Mouse (Mus musculus) ES-CJ7 (cell line): Measurements from ENCODE around the gene Uspl1.

ENCODE experiments used
- DNase-seq: peaks from one replicate; pipeline ENCODE4 v3.0.0; 2011; ENCODE audit warnings: low read depth, low spot score

Gene Uspl1

DNA sequence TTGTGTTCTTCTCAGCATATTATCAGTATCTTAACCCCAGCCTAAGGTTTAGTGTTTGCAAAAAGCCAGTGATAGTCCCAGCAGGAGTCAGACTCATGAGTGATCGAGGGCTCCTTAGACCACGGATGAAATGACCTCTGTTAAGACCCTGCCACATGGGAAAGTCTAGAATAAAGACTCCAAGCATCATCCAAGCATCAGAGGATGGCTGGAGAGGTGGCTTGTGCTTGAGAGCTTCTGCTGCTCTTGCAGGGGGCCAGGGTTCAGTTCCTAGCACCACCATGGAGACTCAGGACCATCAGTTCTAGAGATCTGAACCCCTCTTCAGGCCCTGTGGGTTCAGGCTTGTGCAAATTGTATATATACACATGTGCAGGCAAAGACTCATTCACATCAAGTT lies 16.1 kb upstream of the Uspl1 start:
- DNase-seq: no peak

DNA sequence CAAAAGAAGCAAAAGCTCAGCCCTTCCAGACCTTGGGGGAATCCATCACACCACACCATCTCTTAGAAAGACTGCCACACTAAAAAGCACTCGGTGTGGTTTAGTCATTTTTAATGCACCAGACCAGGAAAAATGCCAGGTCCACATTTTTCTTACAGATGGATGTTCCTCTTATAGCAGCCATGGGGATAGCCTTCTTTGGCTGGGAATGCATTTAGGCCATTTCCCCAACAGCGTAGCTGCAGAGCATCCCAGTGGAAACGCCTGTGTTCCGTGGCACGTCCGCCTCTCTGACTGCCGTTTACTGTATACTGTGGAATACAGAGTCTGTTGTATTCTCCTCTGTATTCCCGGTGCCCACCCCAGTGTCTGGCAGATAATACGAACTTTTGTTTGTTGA lies 15.3 kb upstream of the Uspl1 start:
- DNase-seq: no peak

DNA sequence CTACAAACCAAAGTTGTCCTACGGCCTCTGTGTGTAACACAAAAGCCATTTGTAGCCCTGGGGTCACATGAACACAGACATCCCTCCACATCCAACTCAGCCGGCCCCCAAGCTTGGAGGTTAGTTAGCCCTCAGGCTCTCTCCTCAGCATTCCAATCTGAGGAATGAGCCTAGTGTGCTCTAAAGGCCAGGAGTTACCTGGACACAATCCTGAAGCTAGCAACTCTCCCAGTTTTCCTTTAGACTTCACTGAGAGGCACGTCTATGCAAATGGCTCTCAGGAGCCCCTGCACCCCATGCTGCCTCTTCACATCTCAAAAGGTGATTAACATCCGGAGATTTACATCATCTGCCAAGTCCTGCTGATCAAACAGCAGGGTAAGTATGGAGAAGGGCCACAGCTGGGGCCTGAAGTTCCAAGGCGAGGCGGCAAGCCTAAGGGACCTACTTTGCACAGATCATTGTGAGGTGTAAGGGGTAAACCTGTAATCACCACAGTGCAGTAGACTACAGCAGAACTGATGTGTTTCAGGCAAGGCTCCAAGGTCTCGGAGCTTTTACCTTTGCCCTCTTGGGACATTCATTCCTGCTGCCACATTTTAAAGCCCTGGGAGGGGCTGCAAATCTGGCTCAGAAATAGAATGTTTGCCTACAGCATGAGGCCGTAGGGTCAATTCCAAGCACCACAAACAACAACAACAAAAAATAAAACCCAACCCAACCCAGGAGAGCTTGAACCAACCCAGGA lies 13.1 kb upstream of the Uspl1 start:
- DNase-seq: peak; percentile 59

DNA sequence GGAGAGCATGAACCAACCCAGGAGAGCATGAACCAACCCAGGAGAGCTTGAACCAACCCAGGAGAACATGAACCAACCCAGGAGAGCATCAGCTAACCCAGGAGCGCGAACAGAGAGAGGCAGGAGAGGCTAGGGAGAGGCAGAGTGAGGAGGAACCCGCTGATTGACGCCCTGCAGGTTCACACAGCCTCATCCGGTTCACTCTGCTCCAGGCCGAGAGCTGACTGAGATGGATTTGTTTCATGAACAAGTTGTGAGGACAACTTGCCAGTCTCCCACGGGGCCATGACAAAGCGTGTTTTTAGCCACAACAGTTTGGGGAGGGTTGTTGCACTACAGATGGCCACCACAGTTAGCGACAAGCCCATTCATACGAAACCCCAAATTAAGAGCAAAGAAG lies 11.9 kb upstream of the Uspl1 start:
- DNase-seq: no peak

DNA sequence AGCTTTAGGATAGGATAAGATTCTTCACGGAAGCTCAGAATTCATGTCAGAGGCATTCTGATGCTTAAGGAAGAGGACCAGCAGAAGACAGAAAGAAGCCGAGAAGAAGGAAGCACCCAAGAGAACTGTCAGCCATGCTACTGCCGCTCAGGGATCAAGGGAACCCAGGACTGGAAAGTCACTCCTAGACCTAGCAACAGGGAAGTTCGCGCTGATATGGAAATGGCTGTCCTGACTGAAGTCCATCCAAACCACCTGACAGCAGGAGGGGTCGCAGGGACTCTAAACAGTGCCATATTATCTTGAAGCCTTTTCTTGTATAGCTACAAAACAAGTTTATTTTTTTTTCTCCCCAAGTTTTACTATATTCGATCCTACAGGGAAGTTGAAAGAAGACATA lies 9.6 kb upstream of the Uspl1 start:
- no peak for DNase-seq

DNA sequence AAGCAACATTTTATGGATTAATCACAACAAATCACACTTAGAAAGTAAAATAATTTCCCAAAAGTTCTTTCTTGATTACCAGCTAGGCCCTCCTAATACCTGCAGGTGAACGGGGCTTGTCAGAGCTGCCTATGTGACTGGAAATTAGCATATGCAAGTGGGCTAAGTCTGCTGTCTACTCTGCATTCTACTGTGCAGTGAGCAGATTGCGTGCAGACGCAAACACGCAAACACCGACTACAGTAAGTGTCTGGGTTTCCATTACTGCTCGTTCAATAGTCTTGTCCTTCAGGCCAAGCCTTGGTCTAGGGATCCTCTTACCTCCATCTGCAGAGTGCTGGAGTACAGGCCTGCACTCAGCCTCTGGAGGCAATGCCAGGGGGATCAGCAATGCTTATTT lies 8.4 kb upstream of the Uspl1 start:
- DNase-seq: no peak

DNA sequence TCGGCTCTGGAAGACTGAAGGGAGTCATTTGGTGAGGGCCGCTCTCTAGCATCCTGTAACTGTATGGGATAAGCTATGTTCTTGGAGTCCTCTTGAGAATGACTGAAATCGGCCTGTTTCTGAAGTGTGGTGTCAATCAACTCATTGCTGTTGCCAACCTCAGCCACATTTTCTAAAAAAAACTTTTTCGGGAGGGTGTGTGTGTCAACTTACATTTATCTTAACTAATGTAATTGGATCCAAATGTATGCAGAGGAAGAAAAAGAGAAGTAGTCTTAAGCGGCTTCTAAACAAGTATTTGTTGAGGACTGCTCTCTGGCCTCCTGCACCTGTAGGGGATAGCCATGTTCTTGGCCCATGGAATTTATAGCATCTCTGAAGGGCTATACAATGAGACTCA lies 6.1 kb upstream of the Uspl1 start:
- no peak for DNase-seq

DNA sequence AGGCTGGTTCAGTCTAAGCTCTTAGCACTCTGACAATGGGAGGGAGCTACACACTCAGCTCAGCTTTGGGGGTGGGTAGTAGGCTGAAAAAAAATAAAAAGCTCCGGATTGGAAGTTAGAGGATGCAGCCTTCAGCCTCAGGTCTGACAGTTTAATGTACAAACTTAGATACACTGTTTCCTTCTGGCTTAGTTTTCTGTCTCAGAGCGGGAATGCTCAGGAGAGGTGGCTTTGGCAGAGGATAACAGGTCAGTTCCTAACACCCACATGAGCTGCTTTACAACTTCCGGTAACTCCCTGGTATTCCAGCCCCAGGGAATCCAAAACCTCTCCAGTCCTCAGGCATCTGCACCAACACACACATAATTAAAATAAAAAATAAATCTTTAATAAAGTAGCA lies 4.3 kb upstream of the Uspl1 start:
- DNase-seq: no peak

DNA sequence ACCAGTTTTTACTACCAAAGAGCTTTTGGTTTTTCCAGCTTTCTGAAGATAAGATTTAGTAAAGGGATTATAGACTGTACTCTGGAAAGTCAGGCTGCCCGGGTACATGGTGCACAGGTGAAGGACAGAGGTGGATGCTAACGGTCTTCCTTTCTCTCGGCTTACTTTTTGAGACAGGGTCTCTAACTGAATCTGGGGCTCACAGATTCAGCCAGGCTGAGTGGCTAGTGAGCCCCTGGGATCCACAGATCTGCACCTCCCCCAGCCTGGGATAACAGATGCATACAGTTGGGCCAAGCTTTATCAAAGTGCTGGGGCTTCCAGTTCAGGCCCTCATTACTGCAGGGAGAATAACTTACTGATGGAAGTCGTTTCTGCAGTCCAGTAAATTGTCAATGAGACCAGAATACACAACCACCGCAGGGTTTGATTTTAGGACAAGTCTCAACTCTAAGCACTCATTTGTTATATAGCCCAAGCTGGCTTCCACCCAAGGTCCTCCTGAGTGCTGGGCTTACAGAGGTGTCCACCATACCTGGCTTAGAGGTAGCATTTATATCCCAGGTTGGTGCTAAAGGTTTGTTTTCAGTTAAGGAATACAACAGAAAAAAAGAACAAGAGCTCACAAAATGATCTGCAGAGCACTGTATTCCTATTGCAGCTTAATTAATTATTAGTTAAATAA lies 1.8 kb upstream of the Uspl1 start:
- DNase-seq: no peak

DNA sequence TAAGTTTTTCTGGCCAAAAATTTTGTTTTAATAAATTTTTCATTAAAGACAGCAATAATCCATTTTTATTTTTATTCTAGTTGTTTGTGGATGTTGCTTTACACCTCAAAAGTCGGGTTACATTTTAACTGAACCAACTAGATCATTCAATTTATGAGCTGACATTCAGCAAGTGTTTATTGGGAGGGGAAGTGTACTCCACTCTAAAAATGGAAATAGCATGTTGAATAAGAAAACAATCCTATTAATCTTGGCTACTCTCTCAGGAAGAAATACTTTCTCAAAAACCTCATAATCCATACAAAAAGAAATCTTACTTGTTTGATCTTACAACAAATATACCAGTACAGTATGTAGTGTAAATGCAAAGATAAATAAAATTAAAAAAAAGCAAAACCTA lies 1.0 kb upstream of the Uspl1 start:
- no peak for DNase-seq

DNA sequence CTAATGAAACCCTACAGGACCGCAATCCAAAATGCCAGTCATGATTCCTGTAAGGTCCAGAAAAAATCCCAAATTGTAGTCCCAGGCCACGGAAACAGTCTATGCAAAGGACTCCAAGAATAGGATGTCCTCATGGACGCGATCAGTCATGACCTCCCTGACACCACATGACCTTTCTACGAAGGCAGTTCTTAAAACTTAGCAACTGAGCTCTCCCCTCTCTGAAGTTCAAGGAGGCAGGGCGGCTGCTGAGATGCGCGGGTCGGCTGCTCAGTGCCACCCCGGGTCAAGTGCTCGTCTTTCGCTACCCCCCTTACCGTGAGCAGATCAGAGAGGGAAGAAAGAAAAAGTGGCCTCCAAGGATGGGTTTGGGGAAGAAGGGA lies 438 bp upstream of the Uspl1 start:
- peak; percentile 81 for DNase-seq

DNA sequence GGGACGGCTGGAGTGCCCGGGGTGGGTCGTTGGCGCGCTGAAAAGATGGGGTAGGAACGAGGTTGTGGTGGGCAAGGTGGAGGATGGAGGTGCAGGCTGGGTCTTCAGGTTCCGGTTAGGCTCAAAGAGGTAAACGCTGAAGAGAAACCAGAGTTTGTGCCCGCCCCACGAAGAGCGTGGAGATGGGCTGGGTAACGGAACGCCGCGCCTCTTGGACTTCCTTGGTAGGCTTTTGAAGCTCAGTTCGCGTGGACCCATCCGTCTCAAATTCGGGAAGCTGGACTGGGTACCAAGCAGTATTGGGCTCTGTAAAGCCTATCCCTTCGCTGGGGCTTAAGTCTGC lies 665 bp downstream of the Uspl1 start:
- no peak for DNase-seq

DNA sequence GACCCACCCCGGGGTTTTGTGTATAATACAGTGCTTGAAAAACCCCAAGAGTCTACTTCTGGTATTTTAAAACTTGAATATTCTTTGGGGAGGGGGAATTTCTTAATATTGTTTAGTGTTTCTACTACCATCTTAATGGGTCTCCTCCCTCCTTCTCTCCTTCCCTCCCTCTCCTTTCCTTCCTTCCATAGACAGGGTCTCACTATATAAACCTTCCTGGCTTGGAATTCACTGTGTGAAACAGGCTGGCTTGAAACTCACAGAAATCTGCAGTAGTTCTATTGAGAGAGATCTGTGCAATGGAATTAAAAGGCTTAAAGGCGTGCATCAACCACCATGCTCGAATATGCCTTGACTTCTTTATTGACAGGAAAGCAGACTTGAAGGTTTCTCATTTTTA lies 1.7 kb downstream of the Uspl1 start:
- DNase-seq: no peak

DNA sequence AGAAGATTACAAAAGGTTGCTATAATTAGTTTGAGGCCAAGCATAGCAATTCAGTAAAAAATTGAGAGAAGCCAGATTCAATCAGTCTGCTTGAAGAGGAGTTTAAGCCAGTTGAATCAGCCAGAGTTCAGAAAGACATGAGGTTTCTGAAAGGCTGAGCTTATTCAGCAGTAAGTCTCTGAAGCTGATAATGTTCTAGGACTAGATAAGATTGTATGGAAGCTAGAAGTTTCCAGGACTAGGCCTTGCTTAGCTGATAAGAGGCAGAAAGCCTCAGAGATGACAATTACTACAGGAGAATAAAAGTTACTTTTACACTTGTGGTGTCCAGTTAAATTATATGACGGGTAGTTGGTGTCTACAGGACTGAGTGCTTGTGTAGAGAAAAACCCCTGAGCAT lies 6.0 kb downstream of the Uspl1 start:
- no peak for DNase-seq

DNA sequence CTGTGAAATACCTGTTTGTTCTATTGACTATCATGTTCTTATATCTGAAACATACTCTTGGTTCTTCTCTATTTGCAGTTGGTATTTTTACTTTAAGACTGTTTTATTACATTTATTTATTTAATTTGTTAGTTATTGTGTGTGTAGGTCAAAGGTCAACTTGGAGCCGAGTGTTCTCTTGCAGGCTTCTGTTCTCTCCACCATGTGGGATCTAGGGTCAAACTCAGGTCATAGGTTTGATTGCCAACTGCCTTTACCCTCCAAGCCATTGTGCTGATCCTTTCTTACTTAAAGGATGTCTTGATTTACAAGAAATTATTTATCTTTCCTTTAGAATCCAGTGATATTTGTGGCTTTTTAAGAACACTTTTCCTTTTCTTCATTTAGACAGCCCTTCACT lies 12.5 kb downstream of the Uspl1 start:
- DNase-seq: no peak

DNA sequence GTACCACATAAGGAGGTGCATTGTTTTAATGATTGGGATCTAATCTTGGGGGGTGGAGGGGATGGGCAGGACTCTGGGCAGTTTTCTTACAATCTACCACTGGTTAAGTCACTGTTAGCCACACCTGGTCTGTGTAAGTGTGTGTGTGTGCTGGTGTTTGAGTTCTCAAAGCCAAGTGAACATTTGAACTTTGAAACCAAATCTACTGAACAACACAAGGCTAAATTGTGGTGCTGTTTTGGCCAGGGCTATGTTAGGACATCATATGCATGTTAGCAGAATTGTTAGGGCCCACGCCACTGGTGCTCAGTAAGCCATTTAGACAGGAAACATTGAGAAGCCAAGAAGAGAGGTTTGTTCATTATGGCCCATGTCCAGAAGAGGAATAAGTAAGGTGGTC lies 14.6 kb downstream of the Uspl1 start:
- no peak for DNase-seq

DNA sequence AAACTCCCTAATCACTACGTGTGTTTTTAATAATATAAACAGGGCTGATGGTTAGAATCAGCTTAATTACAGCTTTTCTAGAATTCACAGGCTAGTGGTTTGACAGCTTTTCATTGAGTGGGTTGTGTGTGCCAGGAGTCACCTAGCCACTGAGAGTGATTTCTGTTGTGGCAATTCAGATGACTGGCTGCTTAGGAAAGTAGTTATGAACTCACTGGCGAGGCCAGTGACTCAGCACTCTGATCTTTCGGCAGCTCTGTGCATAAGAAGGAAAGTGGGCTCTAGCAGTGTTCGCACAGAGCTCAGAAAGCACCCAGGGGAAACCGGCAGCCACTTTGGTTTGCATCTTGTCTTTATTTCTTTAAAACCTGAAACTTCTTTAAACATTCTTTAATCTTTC lies 18.8 kb downstream of the Uspl1 start:
- DNase-seq: no peak

DNA sequence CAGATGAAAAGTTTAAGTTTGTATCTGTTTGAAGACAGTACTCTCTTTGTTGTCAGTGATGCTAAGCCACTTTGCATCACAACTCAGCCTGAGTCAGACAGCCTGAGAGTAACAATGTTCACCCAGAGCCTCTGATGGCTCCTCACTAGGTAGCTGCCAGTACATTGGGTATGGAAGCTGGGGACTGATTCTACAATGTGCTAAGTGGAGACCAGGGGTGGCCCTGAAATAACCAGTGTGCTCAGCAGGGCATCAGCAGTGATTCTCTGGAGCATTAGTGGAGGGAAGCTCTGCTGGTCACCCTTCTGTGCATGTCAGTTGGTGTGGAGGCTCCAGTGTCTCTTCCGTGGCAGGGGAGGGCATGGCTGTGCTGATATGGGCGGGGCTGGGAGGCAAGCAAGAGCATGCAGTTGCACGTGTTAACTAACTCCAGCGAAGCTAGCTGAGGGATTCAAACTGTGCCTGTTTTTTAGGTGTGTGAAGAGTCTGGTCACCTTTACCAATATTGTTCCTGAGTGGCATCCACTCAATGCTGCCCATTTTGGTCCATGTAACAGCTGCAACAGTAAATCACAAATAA lies 19.7 kb downstream of the Uspl1 start:
- DNase-seq: peak; percentile 51

DNA sequence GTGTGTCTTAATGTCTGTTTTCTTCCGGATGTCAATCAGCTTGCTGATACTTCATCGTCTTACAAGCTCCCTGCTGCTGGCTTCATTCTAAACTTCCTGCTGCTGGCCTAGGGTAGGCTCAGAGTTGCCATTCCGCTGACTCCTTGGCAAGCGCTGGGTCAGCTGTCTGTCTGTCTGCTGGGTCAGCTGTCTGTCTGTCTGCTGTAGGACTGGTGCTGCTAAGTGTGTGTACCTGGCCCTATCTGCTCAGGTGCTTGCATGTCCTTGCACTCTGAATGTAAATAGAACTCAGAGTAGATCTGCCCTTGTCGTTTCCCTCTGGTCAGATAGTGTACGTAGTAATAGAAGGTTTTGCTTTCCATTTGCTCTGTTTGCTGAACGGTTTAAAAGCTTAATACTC lies 20.7 kb downstream of the Uspl1 start:
- no peak for DNase-seq

DNA sequence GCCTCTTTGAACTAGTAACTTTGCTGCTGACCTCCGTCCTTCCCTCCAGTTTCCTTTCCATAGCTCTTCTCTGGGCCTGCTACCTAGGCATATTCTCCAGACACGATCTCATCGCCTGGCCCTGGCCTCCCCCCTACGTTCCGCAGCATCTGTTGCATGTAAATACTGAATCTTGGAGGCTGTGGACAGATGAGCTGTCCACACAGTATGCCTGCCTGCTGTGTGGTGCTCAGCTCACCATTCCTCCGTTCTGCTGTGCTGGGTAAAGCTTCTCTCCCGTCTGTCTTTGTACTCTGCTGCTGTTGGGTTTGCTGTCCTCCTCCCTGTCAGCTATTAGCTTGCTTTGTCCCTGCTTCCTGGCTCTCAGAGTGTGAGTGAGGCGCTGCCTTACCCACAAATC lies 21.1 kb downstream of the Uspl1 start:
- no peak for DNase-seq

DNA sequence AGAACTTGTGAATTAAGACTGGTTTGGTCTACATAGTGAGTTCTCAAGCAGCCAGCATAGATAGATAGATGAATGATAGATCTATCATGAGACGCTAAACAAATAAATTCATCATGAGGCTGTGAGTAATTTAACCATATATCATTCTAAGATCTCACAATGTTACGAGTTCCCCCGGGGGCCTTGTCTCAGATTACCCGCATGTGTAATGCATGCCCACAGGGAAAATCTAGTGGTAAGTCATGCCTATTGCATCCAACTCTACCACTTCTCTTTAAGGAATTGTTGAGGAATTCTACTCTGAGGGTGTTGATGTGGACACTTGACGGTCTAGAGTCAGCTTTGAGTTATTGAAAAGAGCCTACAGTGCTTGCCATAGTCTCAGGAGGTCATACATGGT lies 22.1 kb downstream of the Uspl1 start:
- DNase-seq: no peak

DNA sequence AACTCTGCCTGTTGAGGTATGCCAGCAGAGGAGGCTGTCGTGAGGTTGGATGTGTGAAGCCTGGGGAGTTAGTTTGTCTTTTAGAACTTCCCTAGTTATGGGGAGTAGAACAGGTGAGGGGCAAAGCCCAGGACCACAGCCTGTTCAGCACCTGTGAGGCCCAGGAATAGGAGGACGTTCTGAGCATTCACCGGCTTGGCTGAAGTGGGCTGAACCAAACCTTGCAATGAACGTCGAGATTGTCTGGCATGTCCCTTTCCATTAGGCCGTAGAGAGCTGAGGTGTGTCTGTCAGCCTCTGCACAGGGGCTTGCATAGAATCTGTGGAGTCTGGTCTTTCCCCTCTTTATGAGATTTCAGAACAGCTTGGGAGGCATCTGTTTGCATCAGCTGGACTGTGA lies 23.5 kb downstream of the Uspl1 start:
- DNase-seq: no peak

DNA sequence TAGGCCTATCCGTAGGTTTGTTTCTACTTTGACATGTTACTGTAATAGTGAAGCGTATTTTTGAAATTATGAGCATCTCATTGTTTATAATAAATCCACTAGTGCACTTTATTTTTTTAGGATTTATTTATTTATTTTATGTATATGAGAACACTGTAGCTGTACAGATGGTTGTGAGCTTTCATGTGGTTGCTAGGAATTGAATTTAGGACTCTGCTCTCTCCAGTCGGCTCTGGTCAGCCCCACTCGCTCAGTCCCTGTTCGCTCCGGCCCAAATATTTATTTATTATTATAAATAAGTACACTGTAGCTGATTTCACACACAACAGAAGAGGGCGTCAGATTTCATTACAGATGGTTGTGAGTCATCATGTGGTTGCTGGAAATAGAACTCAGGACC lies 24.6 kb downstream of the Uspl1 start:
- DNase-seq: no peak

DNA sequence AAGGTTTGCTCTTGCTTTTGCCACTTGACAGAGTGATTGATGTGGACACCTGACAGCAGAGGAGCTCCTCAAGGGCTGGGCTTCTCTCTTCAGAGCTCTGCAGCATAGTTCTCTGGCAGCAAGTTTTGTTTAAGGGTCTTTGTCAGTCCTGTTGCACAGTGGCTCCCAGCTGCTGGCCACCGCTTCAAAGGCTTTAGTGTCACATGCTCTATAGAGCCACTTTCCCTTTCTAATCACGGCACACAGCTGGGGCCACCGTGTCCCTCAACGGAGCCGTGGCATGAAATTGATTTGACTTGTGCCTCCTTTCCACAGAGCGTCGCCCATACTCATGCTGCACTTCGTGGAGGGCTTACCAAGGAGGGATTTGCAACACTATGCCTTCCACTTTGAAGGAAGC lies 25.2 kb downstream of the Uspl1 start:
- DNase-seq: no peak
